Mouse (Mus musculus) C2C12 (cell line): ENCODE results near the gene Gm20388. TPM values are rescaled to one million over a fixed set of nuclear protein-coding genes. Genes with fewer than 3 reads are reported as not detected.

Source experiments
- H3K27me3 ChIP-seq: one replicate; pipeline ENCODE4 v1.6.1; 2011; ENCODE audit not compliant: control insufficient read depth, insufficient read depth, insufficient read length
- H3K36me3 ChIP-seq: one replicate; pipeline ENCODE4 v1.6.1; 2011; ENCODE audit not compliant: control insufficient read depth, insufficient read depth
- H3K4me3 ChIP-seq: one replicate; pipeline ENCODE4 v1.5.1; 2011; ENCODE audit warnings: mild to moderate bottlenecking, control low read depth; ENCODE audit not compliant: poor library complexity, insufficient read depth, severe bottlenecking
- H3K79me2 ChIP-seq: one replicate; pipeline ENCODE4 v1.6.1; 2011; ENCODE audit not compliant: control insufficient read depth, insufficient read depth
- H3K79me3 ChIP-seq: one replicate; pipeline ENCODE4 v1.6.1; 2011; ENCODE audit warnings: low read depth, control low read depth
- H3ac ChIP-seq: one replicate; pipeline ENCODE3; 2011; ENCODE audit warnings: low read depth; ENCODE audit not compliant: control insufficient read depth, insufficient read length
- CEBPB ChIP-seq: IDR thresholded peaks from one replicate; pipeline ENCODE4 v1.6.1; 2011; ENCODE audit warnings: low read depth, mild to moderate bottlenecking, control low read depth, moderate library complexity
- CTCF ChIP-seq: IDR thresholded peaks from one replicate; pipeline ENCODE4 v1.5.1; 2011; ENCODE audit not compliant: control insufficient read depth, insufficient read depth, insufficient read length
- FOSL1 ChIP-seq: IDR thresholded peaks from one replicate; pipeline ENCODE4 v1.8.0; 2011; ENCODE audit warnings: mild to moderate bottlenecking, low read length; ENCODE audit not compliant: poor library complexity, insufficient read depth, severe bottlenecking
- MAX ChIP-seq: IDR thresholded peaks from one replicate; pipeline ENCODE4 v1.6.1; 2011; ENCODE audit warnings: mild to moderate bottlenecking, control low read depth
- MYOD1 ChIP-seq: IDR thresholded peaks from one replicate; pipeline ENCODE4 v1.6.1; 2011; ENCODE audit warnings: low read depth; ENCODE audit not compliant: control insufficient read depth, insufficient read length
- MYOG ChIP-seq: IDR thresholded peaks from one replicate; pipeline ENCODE4 v1.6.1; 2011; ENCODE audit not compliant: control insufficient read depth, insufficient read length; ENCODE audit errors: extremely low read depth
- USF1 ChIP-seq: IDR thresholded peaks from one replicate; pipeline ENCODE4 v1.6.1; 2011; ENCODE audit warnings: low read depth, mild to moderate bottlenecking, control low read depth, moderate library complexity
- polyA plus RNA-seq: library from polyadenylated mRNA; unstranded; fragments of >200 nt; fragmentation: generic; extraction: Trizol; gene quantifications from one replicate; pipeline ENCODE4 v1.2.1, GENCODE M21; 2012; ENCODE audit warnings: missing spikeins

The Gm20388 gene
- polyA plus RNA-seq, 1 experiment = 15.0 TPM

GRCm38 (mm10) chr8:121544936-121545335 lies 1634.3 kb downstream of the Gm20388 start:
- no peak overlapping the region for H3K4me3 ChIP-seq
- TF ChIP-seq MYOD1 (no peak), USF1 (no peak), FOSL1 (no peak), MYOG (no peak), CEBPB (no peak), MAX (no peak)
- H3K79me2 ChIP-seq = no peaks in the 10 kb centered on the region

GRCm38 (mm10) chr8:121547132-121547531 lies 1636.5 kb downstream of the Gm20388 start:
- TF ChIP-seq CTCF (peak; percentile 44), CEBPB (no peak)
- Histone ChIP-seq H3K27me3 (peaks cover 31% of the 10 kb centered on the region), H3K4me3 (no peak overlapping the region)

More at GRCm38 (mm10) chr8:121544936-121545335, 1634.3 kb downstream of the Gm20388 start:
- Histone ChIP-seq H3K79me3 (no peaks in the 10 kb centered on the region), H3ac (no peak overlapping the region), H3K36me3 (no peaks in the 10 kb centered on the region), H3K27me3 (peaks cover 31% of the 10 kb centered on the region)

GRCm38 (mm10) chr8:121550056-121550455 lies 1639.4 kb downstream of the Gm20388 start:
- no peak overlapping the region for H3K4me3 ChIP-seq
- peaks cover 11% of the 10 kb centered on the region for H3K27me3 ChIP-seq
- H3K36me3 ChIP-seq = no peaks in the 10 kb centered on the region
- no peak for TF ChIP-seq MYOG
- TF ChIP-seq USF1 = no peak
- TF ChIP-seq MAX = no peak
- no peak for TF ChIP-seq CTCF
- TF ChIP-seq MYOD1 = no peak
- TF ChIP-seq CEBPB = no peak
- TF ChIP-seq FOSL1 = no peak
- no peaks in the 10 kb centered on the region for H3K79me2 ChIP-seq
- no peaks in the 10 kb centered on the region for H3K79me3 ChIP-seq
- no peak overlapping the region for H3ac ChIP-seq

More at GRCm38 (mm10) chr8:121547132-121547531, 1636.5 kb downstream of the Gm20388 start:
- no peaks in the 10 kb centered on the region for H3K36me3 ChIP-seq
- no peaks in the 10 kb centered on the region for H3K79me3 ChIP-seq
- no peak overlapping the region for H3ac ChIP-seq
- no peaks in the 10 kb centered on the region for H3K79me2 ChIP-seq

GRCm38 (mm10) chr8:121551065-121551985 lies 1640.7 kb downstream of the Gm20388 start:
- no peaks in the 10 kb centered on the region for H3K36me3 ChIP-seq
- H3K79me3 ChIP-seq = no peaks in the 10 kb centered on the region
- TF ChIP-seq MYOG (no peak), CTCF (no peak), FOSL1 (no peak), MYOD1 (no peak), USF1 (no peak), CEBPB (no peak), MAX (no peak)
- H3K4me3 ChIP-seq = no peak overlapping the region
- H3ac ChIP-seq = no peak overlapping the region
- no peaks in the 10 kb centered on the region for H3K79me2 ChIP-seq
- H3K27me3 ChIP-seq = no peaks in the 10 kb centered on the region

- no peak for TF ChIP-seq FOSL1
- no peak for TF ChIP-seq MYOD1
- no peak for TF ChIP-seq CEBPB
- TF ChIP-seq CTCF = no peak
- no peak for TF ChIP-seq MAX
- no peak for TF ChIP-seq USF1
- TF ChIP-seq MYOG = no peak
- Histone ChIP-seq H3K79me2 (no peaks in the 10 kb centered on the region), H3K79me3 (no peaks in the 10 kb centered on the region), H3ac (no peak overlapping the region), H3K27me3 (no peaks in the 10 kb centered on the region), H3K4me3 (no peak overlapping the region), H3K36me3 (no peaks in the 10 kb centered on the region)
These were observed 1641.9 kb downstream of the Gm20388 start for GRCm38 (mm10) chr8:121552506-121552905.

DNA sequence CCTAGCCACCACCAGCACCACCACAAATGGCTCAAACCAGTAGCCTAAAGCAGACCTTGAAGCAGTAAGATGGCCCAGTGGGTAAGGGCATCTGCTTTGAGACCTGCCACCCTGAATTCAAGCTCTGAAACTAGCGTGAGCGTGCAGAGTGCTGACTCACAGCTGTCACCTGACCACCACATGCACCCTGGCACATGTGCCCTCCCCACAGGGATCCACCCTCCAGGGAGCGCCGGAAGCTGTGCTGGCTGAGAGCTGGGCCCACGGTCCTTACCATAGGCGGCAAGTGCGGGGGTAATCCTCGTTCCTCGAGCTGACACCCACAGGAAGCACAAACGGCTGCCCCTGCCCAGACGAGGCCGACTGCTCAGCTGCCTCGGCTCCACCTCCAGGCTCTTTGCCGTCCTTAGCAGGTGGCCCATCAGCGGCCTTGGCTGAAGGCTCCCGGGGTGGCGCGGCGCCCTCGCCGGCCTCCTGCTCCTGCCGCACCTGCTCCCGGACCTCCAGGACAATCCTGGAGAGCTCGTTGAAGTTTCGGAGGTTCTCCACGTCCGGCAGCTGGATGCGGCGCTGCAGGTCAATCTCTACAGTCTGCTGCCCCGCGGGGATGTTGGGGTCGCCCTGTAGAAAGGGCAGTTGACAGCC lies 1643.3 kb downstream of the Gm20388 start:
- H3K79me3 ChIP-seq = no peaks in the 10 kb centered on the region
- H3K27me3 ChIP-seq = no peaks in the 10 kb centered on the region
- no peak overlapping the region for H3ac ChIP-seq
- no peak for TF ChIP-seq CEBPB
- TF ChIP-seq MYOG = no peak
- no peak for TF ChIP-seq MAX
- TF ChIP-seq USF1 = no peak
- no peak for TF ChIP-seq MYOD1
- no peak for TF ChIP-seq FOSL1
- TF ChIP-seq CTCF = no peak
- H3K79me2 ChIP-seq = no peaks in the 10 kb centered on the region
- no peak overlapping the region for H3K4me3 ChIP-seq
- H3K36me3 ChIP-seq = no peaks in the 10 kb centered on the region
